Mouse (Mus musculus) limb, embryonic 11.5 days (tissue): ENCODE measurements around the gene Gm13287. TPM values are rescaled to one million over a fixed set of nuclear protein-coding genes. Genes with fewer than 3 reads are reported as not detected.
"Not testable (repeated sequence)": the region's sequence is repeated elsewhere in the genome, so short reads cannot be mapped to it uniquely, and the experiment has no call there.

ENCODE experiments used
- ATAC-seq: fragments of 200-750 bp; cut with Nextera tagmentation; 2 replicates; pipeline ENCODE4 v1.8.0; 2017; ENCODE audit warnings: low read depth; ENCODE audit not compliant: insufficient number of reproducible peaks, low FRiP score, low TSS enrichment
- DNase-seq: peaks from one replicate; pipeline ENCODE4 v3.0.0-alpha.2; 2015; ENCODE audit warnings: low spot score
- H3K27ac ChIP-seq: fragments of 300-500 bp; sonication (generic); replicated peaks from 2 replicates; pipeline ENCODE4 v1.5.1; 2014; ENCODE audit warnings: low read depth, mild to moderate bottlenecking, low read length
- H3K27me3 ChIP-seq: fragments of 300-500 bp; sonication (generic); 2 replicates; pipeline ENCODE4 v1.6.1; 2014; ENCODE audit warnings: mild to moderate bottlenecking, low read length, mixed read lengths; ENCODE audit not compliant: control insufficient read depth, insufficient read depth
- H3K36me3 ChIP-seq: fragments of 300-500 bp; sonication (generic); 2 replicates; pipeline ENCODE4 v1.6.1; 2014; ENCODE audit warnings: mild to moderate bottlenecking, low read length, moderate library complexity, mixed read lengths; ENCODE audit not compliant: control insufficient read depth, insufficient read depth
- H3K4me1 ChIP-seq: fragments of 300-500 bp; sonication (generic); 2 replicates; pipeline ENCODE4 v1.6.1; 2014; ENCODE audit warnings: low read length, mixed read lengths; ENCODE audit not compliant: control insufficient read depth, insufficient read depth
- H3K4me2 ChIP-seq: fragments of 300-500 bp; sonication (generic); 2 replicates; pipeline ENCODE4 v1.6.1; 2014; ENCODE audit warnings: low read depth, mild to moderate bottlenecking, moderate library complexity; ENCODE audit not compliant: severe bottlenecking
- H3K4me3 ChIP-seq: fragments of 300-500 bp; sonication (generic); 2 replicates; pipeline ENCODE4 v1.5.1; 2014; ENCODE audit warnings: low read depth, low read length
- H3K9ac ChIP-seq: fragments of 300-500 bp; sonication (generic); 2 replicates; pipeline ENCODE4 v1.6.1; 2014; ENCODE audit warnings: mild to moderate bottlenecking, low read length
- H3K9me3 ChIP-seq: fragments of 300-500 bp; sonication (generic); 2 replicates; pipeline ENCODE4 v1.6.1; 2016; ENCODE audit warnings: low read length; ENCODE audit not compliant: control insufficient read depth
- WGBS: fragments of 180-500 bp; shearing (Covaris S2); extraction: QIAGEN DNeasy Blood & Tissue Kit; methylation state at CpG from one replicate; pipeline ENCODE4 v1.1.7; 2014; 5-methylcytosine and 5-hydroxymethylcytosine counted together
- polyA plus RNA-seq: library from polyadenylated mRNA; unstranded; fragments of >200 nt; fragmentation: Nextera tagmentation; extraction: Ambion mirVana; gene quantifications from 2 replicates; pipeline ENCODE4 v1.2.1, GENCODE M21; 2014

The Gm13287 gene
- polyA plus RNA-seq, 1 experiment from 2014 or later: not detected

- H3K4me3 ChIP-seq, H3K9me3 ChIP-seq, H3K4me2 ChIP-seq, ATAC-seq, H3K27ac ChIP-seq, H3K36me3 ChIP-seq, H3K27me3 ChIP-seq, DNase-seq, H3K4me1 ChIP-seq, H3K9ac ChIP-seq: not testable (repeated sequence)
- WGBS: no CpG with 5 or more reads among the region's 27 CpGs
Observed at GRCm38 (mm10) chr4:88785409-88785808, 17.6 kb upstream of the Gm13287 start, which contains the start of gene Gm13276. Gene Gm13276 (plus strand): TSS chr4:88785709.

- H3K9ac ChIP-seq, DNase-seq, H3K4me1 ChIP-seq, H3K27ac ChIP-seq, H3K4me3 ChIP-seq, ATAC-seq, H3K27me3 ChIP-seq, H3K36me3 ChIP-seq, H3K4me2 ChIP-seq, H3K9me3 ChIP-seq: not testable (repeated sequence)
- no CpG with 5 or more reads among the region's 28 CpGs for WGBS
Observed at GRCm38 (mm10) chr4:88788402-88788801, 14.7 kb upstream of the Gm13287 start, which contains the start of gene Gm13277. Gene Gm13277 (plus strand): TSS chr4:88788632.

- no CpG with 5 or more reads among the region's 28 CpGs for WGBS
- H3K4me2 ChIP-seq, DNase-seq, H3K27me3 ChIP-seq, H3K4me3 ChIP-seq, H3K27ac ChIP-seq, H3K36me3 ChIP-seq, H3K9me3 ChIP-seq, ATAC-seq, H3K4me1 ChIP-seq, H3K9ac ChIP-seq: not testable (repeated sequence)
Observed at GRCm38 (mm10) chr4:88791250-88791649, 11.8 kb upstream of the Gm13287 start, which contains the start of gene Gm13278. Gene Gm13278 (plus strand): TSS chr4:88791550.

- not testable (repeated sequence) for H3K9me3 ChIP-seq, ATAC-seq, H3K27ac ChIP-seq, H3K4me3 ChIP-seq, DNase-seq, H3K4me1 ChIP-seq, H3K9ac ChIP-seq, H3K4me2 ChIP-seq, H3K27me3 ChIP-seq, H3K36me3 ChIP-seq
- WGBS: 0% methylated on average over 6 of the region's 52 CpGs
Observed at GRCm38 (mm10) chr4:88793936-88794675, 8.9 kb upstream of the Gm13287 start, which contains the start of gene Gm13275. Gene Gm13275 (plus strand): TSS chr4:88794487.

- not testable (repeated sequence) for H3K27ac ChIP-seq, H3K9me3 ChIP-seq, ATAC-seq, DNase-seq, H3K9ac ChIP-seq, H3K36me3 ChIP-seq, H3K4me1 ChIP-seq, H3K4me2 ChIP-seq, H3K4me3 ChIP-seq, H3K27me3 ChIP-seq
- WGBS: no CpG with 5 or more reads among the region's 28 CpGs
Observed at GRCm38 (mm10) chr4:88797097-88797496, 6.0 kb upstream of the Gm13287 start, which contains the start of gene Gm13279. Gene Gm13279 (plus strand): TSS chr4:88797397.

- H3K36me3 ChIP-seq, H3K27ac ChIP-seq, DNase-seq, H3K9me3 ChIP-seq, H3K4me2 ChIP-seq, H3K9ac ChIP-seq, ATAC-seq, H3K27me3 ChIP-seq, H3K4me1 ChIP-seq, H3K4me3 ChIP-seq: not testable (repeated sequence)
- 21% methylated on average over 3 of the region's 7 CpGs for WGBS
Observed at GRCm38 (mm10) chr4:88799365-88799764, 3.7 kb upstream of the Gm13287 start, which contains the start of gene Gm13285. Gene Gm13285 (plus strand): TSS chr4:88799665.

- not testable (repeated sequence) for H3K27me3 ChIP-seq, H3K36me3 ChIP-seq, DNase-seq, H3K4me1 ChIP-seq, H3K4me3 ChIP-seq, ATAC-seq, H3K9ac ChIP-seq, H3K27ac ChIP-seq, H3K4me2 ChIP-seq, H3K9me3 ChIP-seq
- no CpG with 5 or more reads among the region's 8 CpGs for WGBS
Observed at GRCm38 (mm10) chr4:88805231-88805630, 2.2 kb downstream of the Gm13287 start, which contains the start of gene Gm13288. Gene Gm13288 (plus strand): TSS chr4:88805531.

- not testable (repeated sequence) for H3K9me3 ChIP-seq, H3K27ac ChIP-seq, H3K36me3 ChIP-seq, H3K4me1 ChIP-seq, DNase-seq, H3K4me3 ChIP-seq, ATAC-seq, H3K27me3 ChIP-seq, H3K4me2 ChIP-seq, H3K9ac ChIP-seq
- no CpG with 5 or more reads among the region's 34 CpGs for WGBS
Observed at GRCm38 (mm10) chr4:88805761-88806160, 2.7 kb downstream of the Gm13287 start.
